Mouse (Mus musculus) lung, adult 2 months (tissue): ENCODE results near the gene Sipa1. TPM values are rescaled to one million over a fixed set of nuclear protein-coding genes. Genes with fewer than 3 reads are reported as not detected.
"Not testable (repeated sequence)": the region's sequence is repeated elsewhere in the genome, so short reads cannot be mapped to it uniquely, and the experiment has no call there.

Experiments used
- DNase-seq: peaks from one replicate; pipeline ENCODE4 v3.0.0; 2022
- H3K4me1 ChIP-seq: fragments of 200-500 bp; 2 replicates; pipeline ENCODE4 v1.6.1; 2011; ENCODE audit warnings: low read length; ENCODE audit not compliant: control insufficient read depth, insufficient read depth
- H3K4me3 ChIP-seq: fragments of 200-500 bp; replicated peaks from 2 replicates; pipeline ENCODE3; 2011; ENCODE audit warnings: low read depth, mild to moderate bottlenecking, control low read depth, low read length; ENCODE audit errors: extremely low read depth
- CTCF ChIP-seq: fragments of 200-500 bp; IDR thresholded peaks from 2 replicates; pipeline ENCODE4 v1.5.1; 2011; ENCODE audit warnings: mild to moderate bottlenecking, low read length, control low read depth; ENCODE audit not compliant: insufficient read depth
- POLR2A ChIP-seq: fragments of 200-500 bp; IDR thresholded peaks from 2 replicates; pipeline ENCODE4 v1.6.1; 2011; ENCODE audit warnings: low read depth, mild to moderate bottlenecking, control low read depth, low read length, borderline replicate concordance; ENCODE audit errors: extremely low read depth
- WGBS: fragments of 180-500 bp; shearing (Covaris S2); methylation state at CpG from one replicate; pipeline ENCODE4 v1.1.7; 2018; 5-methylcytosine and 5-hydroxymethylcytosine counted together
- polyA plus RNA-seq: library from polyadenylated mRNA; depleted of rRNA; stranded (reverse); fragments of >200 nt; gene quantifications from 2 replicates; pipeline ENCODE4 v1.2.3, GENCODE M21; 2012

Gene Sipa1
- polyA plus RNA-seq, 1 experiment, result 163 TPM

- under 1% methylated on average over 69 of the region's 69 CpGs for WGBS
- TF ChIP-seq POLR2A (peak; percentile 64; the same call in 1 of the 2 replicates), CTCF (no peak)
- H3K4me3 ChIP-seq, result peak within 1 kb of the TSS; percentile 97
- H3K4me1 ChIP-seq, result peaks cover 15% of the 10 kb centered on the region
- peak; percentile 92 for DNase-seq
Measured at GRCm38 (mm10) chr19:5688200-5689087, 24.9 kb upstream of the Sipa1 start, which contains the start of the genes Map3k11 and Pcnx3. TSS of gene Map3k11 (plus strand) at chr19:5688742. TSS of gene Pcnx3 (minus strand) at chr19:5688908.

DNA sequence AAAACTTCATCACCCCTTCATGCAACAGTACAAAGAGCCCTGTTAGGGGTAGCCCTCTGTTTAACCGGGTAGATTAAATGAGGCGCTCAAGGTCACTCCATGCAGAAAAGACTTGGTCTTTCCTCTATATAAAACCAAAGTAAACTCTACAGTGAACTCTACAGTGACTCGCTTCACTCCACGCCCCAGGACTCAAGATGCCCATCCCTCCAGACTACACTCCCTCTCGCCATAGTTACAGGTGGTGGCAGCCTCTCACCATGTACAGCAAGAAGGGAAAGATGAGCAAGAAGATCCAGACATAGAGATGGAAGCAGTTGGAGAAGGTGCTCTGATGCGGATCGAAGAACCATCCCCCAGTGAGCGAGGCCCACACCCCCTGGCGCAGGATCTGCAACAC is 24.2 kb upstream of the Sipa1 start:
- WGBS, result 21% methylated on average over 9 of the region's 9 CpGs
- DNase-seq, result no peak
- Histone ChIP-seq H3K4me3 (peak overlapping the region; percentile 97), H3K4me1 (peaks cover 11% of the 10 kb centered on the region; the same call in 1 of the 2 replicates)
- no peak for TF ChIP-seq POLR2A
- TF ChIP-seq CTCF, result no peak

GRCm38 (mm10) chr19:5686954-5687353 is 23.4 kb upstream of the Sipa1 start:
- DNase-seq, H3K4me3 ChIP-seq: not testable (repeated sequence)
- peaks cover 11% of the 10 kb centered on the region; the same call in 1 of the 2 replicates for H3K4me1 ChIP-seq
- WGBS, result 92% methylated on average over 12 of the region's 12 CpGs

GRCm38 (mm10) chr19:5686437-5686836 is 22.9 kb upstream of the Sipa1 start:
- TF ChIP-seq POLR2A (no peak), CTCF (no peak)
- Histone ChIP-seq H3K4me1 (peaks cover 11% of the 10 kb centered on the region; the same call in 1 of the 2 replicates), H3K4me3 (no peak overlapping the region)
- no peak for DNase-seq
- WGBS, result 84% methylated on average over 13 of the region's 13 CpGs

- no peak for DNase-seq
- H3K4me3 ChIP-seq, result no peak overlapping the region
- no peak for TF ChIP-seq CTCF
- TF ChIP-seq POLR2A, result no peak
Measured at GRCm38 (mm10) chr19:5685861-5686260, 22.4 kb upstream of the Sipa1 start.

GRCm38 (mm10) chr19:5685431-5685830 is 21.9 kb upstream of the Sipa1 start:
- Histone ChIP-seq H3K4me1 (peaks cover 6% of the 10 kb centered on the region; the same call in 1 of the 2 replicates), H3K4me3 (no peak overlapping the region)
- DNase-seq, result no peak
- no peak for TF ChIP-seq CTCF
- TF ChIP-seq POLR2A, result no peak
- WGBS, result 93% methylated on average over 19 of the region's 19 CpGs

More at GRCm38 (mm10) chr19:5685861-5686260, 22.4 kb upstream of the Sipa1 start:
- 94% methylated on average over 11 of the region's 11 CpGs for WGBS
- peaks cover 9% of the 10 kb centered on the region; the same call in 1 of the 2 replicates for H3K4me1 ChIP-seq

GRCm38 (mm10) chr19:5684985-5685384 is 21.5 kb upstream of the Sipa1 start:
- no peak for DNase-seq
- no peak for TF ChIP-seq POLR2A
- peaks cover 6% of the 10 kb centered on the region; the same call in 1 of the 2 replicates for H3K4me1 ChIP-seq
- WGBS, result 91% methylated on average over 13 of the region's 13 CpGs
- no peak overlapping the region for H3K4me3 ChIP-seq

GRCm38 (mm10) chr19:5684236-5684635 is 20.7 kb upstream of the Sipa1 start:
- no peak for TF ChIP-seq CTCF
- TF ChIP-seq POLR2A, result no peak
- Histone ChIP-seq H3K4me1 (peaks cover 6% of the 10 kb centered on the region; the same call in 1 of the 2 replicates), H3K4me3 (no peak overlapping the region)
- WGBS, result 92% methylated on average over 12 of the region's 12 CpGs
- DNase-seq, result no peak

DNA sequence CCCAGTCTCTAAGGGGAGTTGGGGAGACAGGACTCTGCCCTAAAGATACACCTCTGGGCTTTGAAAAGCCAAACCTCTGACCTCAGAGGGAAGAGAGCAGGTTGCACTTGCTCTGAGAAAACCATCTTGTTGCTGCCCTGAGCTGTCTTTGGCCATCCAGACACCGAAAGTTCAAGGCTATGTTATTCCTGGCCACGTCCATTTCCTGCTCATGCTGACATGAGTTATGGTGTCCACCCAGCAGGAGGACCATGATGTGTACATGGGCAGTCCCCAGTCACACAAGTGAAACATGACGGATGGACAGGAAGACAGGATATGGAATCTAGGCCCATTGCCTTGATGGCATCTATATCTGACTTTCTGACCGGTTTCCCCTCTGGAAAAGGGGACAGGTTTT is 16.9 kb upstream of the Sipa1 start:
- WGBS, result 50% methylated on average over 4 of the region's 4 CpGs
- no peak overlapping the region for H3K4me3 ChIP-seq
- no peak for DNase-seq
- H3K4me1 ChIP-seq, result no peaks in the 10 kb centered on the region; the same call in 1 of the 2 replicates
- TF ChIP-seq POLR2A, result no peak
- TF ChIP-seq CTCF, result no peak

DNA sequence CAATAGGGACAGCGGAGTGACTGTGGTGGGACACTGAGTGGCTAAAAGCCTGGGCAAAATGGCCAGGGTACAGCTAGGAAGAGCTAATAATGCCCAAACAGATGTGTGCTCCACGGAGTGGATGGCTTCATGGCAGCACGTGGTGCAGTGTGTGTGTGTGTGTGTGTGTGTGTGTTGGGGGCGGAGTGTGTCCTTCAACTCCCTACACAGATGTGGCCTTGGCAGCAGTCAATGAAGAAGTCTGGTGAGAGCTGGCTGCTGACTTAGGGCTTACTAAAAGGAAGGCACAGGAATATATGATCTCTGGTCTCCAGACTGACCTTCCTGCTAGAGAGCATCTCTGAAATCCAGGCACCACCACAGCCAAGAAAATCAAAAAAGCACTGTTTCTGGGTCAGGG is 4.9 kb upstream of the Sipa1 start:
- Histone ChIP-seq H3K4me3 (no peak overlapping the region), H3K4me1 (peaks cover 5% of the 10 kb centered on the region; the same call in 1 of the 2 replicates)
- no peak for DNase-seq
- TF ChIP-seq CTCF (no peak), POLR2A (no peak)
- 84% methylated on average over 4 of the region's 4 CpGs for WGBS
